Mouse (Mus musculus) embryonic facial prominence, embryonic 10.5 days (tissue): ENCODE data around the gene Ceacam10. TPM values are rescaled to one million over a fixed set of nuclear protein-coding genes. Genes with fewer than 3 reads are reported as not detected.
A peak's percentile ranks its signal among the peaks of the same experiment; 100 is the strongest.

ENCODE experiments used
- DNase-seq: peaks from one replicate; pipeline ENCODE4 v3.0.0-alpha.2; 2017; ENCODE audit warnings: low spot score
- H3K27ac ChIP-seq: fragments of 300-500 bp; sonication (generic); replicated peaks from 2 replicates; pipeline ENCODE4 v1.5.1; 2016; ENCODE audit warnings: mild to moderate bottlenecking
- H3K27me3 ChIP-seq: fragments of 300-500 bp; sonication (generic); replicated peaks from 2 replicates; pipeline ENCODE4 v1.6.1; 2016; ENCODE audit warnings: low read depth, mild to moderate bottlenecking; ENCODE audit not compliant: poor library complexity, severe bottlenecking
- H3K36me3 ChIP-seq: fragments of 300-500 bp; sonication (generic); replicated peaks from 2 replicates; pipeline ENCODE4 v1.6.1; 2016; ENCODE audit warnings: mild to moderate bottlenecking, moderate library complexity
- H3K4me1 ChIP-seq: fragments of 300-500 bp; sonication (generic); 2 replicates; pipeline ENCODE4 v1.6.1; 2016
- H3K4me3 ChIP-seq: fragments of 300-500 bp; sonication (generic); 2 replicates; pipeline ENCODE4 v1.5.1; 2016; ENCODE audit warnings: mild to moderate bottlenecking, moderate library complexity
- H3K9me3 ChIP-seq: fragments of 300-500 bp; sonication (generic); 2 replicates; pipeline ENCODE4 v1.6.1; 2016; ENCODE audit warnings: mild to moderate bottlenecking
- WGBS: fragments of 180-500 bp; shearing (Covaris S2); methylation state at CpG from one replicate; pipeline ENCODE4 v1.1.7; 2016; 5-methylcytosine and 5-hydroxymethylcytosine counted together
- polyA plus RNA-seq: library from polyadenylated mRNA; unstranded; fragments of >200 nt; fragmentation: Nextera tagmentation; extraction: Ambion mirVana; gene quantifications from 2 replicates; pipeline ENCODE4 v1.2.1, GENCODE M21; 2016

The Ceacam10 gene
- polyA plus RNA-seq, 1 experiment from 2014 or later: not detected

DNA sequence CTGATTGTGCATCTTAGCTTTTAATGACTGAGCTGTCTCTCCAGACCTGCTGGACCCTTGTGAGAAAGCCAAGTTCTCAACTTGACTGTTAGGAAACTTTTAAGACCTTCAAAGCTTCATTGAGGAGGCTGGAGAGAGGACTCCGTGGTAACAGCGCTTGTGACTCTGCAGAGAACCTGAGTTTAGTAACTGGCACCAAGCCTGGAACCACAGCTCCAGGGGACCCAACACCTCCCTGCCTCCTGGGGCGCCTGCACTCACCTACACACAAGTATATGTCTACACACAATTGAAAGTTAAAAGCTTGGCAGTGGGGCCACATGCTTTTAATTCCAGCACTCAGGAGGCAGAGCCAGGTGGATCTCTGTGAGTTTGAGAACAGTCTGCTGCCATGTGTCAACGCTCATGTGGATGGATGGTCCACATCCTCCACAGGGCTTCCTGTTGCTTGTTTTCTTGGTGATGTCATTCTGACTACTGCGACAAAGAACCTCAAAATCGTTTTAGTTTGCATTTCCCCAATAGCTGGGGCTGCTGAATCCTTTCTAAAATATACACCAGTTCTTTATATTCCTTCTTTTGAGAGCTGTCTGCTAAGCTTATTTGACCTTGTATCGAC, 25.3 kb downstream of the Ceacam10 start:
- 0 out of 2 replicates have a peak, but pooled peaks cover 3% of the 10 kb centered on the region for H3K9me3 ChIP-seq
- 79% methylated on average over 7 of the region's 7 CpGs for WGBS
- H3K36me3 ChIP-seq: no peaks in the 10 kb centered on the region
- H3K27me3 ChIP-seq: no peaks in the 10 kb centered on the region
- H3K4me3 ChIP-seq: no peak overlapping the region
- H3K4me1 ChIP-seq: no peaks in the 10 kb centered on the region
- H3K27ac ChIP-seq: no peak overlapping the region
- no peak for DNase-seq

DNA sequence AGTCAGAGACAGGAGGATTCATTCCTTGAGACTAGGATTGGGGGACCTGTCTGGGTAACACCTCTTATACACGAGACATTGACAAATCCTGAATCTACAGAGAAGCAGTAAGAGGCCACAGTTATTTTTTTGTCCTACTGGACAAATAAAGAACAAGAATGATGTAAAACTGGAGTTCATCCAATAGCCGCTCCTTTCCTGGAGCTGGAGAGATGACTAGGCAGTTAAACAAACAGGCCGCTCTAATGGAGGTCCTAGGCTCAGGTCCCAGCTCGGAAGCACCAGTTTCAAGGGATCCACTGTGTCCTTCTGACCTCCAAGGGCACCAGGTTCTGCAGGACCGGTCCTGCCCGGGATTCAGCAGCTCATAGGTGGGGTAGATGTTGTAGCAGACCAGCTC, 27.8 kb downstream of the Ceacam10 start:
- no peaks in the 10 kb centered on the region for H3K27me3 ChIP-seq
- no peaks in the 10 kb centered on the region for H3K36me3 ChIP-seq
- DNase-seq: no peak
- no peaks in the 10 kb centered on the region for H3K4me1 ChIP-seq
- no peaks in the 10 kb centered on the region for H3K9me3 ChIP-seq
- no peak overlapping the region for H3K4me3 ChIP-seq
- no peak overlapping the region for H3K27ac ChIP-seq
- 75% methylated on average over 6 of the region's 6 CpGs for WGBS

DNA sequence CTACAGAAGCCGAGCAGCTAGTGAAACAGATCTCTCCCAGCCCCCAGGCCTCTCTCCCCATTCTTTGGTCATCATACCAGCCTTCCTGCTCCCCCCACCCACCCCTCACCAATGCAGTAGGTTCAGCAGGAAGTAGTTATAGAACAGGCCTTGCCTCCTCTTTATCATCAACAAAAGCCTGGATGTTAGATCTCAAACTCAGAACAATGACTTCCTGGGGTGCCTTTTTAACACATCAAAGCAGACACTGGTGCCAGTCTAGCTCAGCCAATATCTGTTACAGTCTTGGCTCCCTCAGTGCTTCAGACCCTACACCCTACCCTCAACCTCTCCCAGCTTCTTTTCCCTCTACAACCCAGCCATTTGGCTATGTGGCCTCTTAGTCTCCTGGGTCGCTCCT, 32.0 kb downstream of the Ceacam10 start:
- no peak overlapping the region for H3K4me3 ChIP-seq
- no peak overlapping the region for H3K27ac ChIP-seq
- no peaks in the 10 kb centered on the region for H3K27me3 ChIP-seq
- WGBS: 39% methylated on average over 2 of the region's 2 CpGs
- no peak for DNase-seq
- no peaks in the 10 kb centered on the region for H3K36me3 ChIP-seq
- H3K9me3 ChIP-seq: no peaks in the 10 kb centered on the region
- no peaks in the 10 kb centered on the region for H3K4me1 ChIP-seq

DNA sequence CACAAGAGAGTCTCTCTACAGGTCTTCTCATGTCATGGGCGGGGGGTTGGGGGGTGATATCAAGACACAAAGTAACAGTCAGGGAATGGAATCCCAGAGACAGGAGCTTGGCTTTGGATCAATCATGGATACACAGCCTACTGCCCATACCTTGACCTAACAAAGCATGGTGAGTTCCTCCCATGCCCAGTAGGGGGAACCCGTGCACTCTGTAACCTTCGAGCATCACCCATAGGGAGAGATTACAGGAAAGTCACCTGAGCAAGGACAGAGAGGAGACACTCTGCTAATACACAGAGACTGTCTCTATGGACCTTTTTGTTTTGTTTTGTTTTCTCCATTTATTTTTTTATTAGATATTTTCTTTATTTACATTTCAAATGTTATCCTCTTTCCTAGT, 40.5 kb downstream of the Ceacam10 start:
- H3K36me3 ChIP-seq: no peaks in the 10 kb centered on the region
- no peaks in the 10 kb centered on the region for H3K9me3 ChIP-seq
- no peak overlapping the region for H3K27ac ChIP-seq
- peak; percentile 78 for DNase-seq
- 3% methylated on average over 3 of the region's 3 CpGs for WGBS
- no peak overlapping the region for H3K4me3 ChIP-seq
- no peaks in the 10 kb centered on the region for H3K27me3 ChIP-seq
- H3K4me1 ChIP-seq: no peaks in the 10 kb centered on the region

DNA sequence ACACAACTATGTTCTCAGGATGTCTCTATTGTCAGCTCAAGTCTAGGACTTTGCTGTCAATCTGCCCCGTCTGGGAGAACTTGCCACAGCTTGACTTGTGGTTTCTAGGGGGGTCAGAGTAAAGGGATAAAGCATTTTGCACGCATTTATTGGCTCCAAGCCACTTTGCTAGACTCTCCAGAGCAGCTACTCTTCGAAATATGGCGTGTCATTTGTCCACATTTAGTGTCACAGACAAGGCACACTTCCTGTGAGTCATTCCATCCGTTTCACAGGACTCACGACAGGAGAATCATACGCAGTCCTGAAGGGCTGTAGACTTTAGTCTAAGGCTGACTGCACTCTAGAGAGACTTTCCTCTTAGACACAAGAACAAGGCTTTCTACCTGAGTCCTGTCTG, 47.4 kb downstream of the Ceacam10 start:
- H3K27ac ChIP-seq: no peak overlapping the region
- 78% methylated on average over 7 of the region's 7 CpGs for WGBS
- DNase-seq: no peak

DNA sequence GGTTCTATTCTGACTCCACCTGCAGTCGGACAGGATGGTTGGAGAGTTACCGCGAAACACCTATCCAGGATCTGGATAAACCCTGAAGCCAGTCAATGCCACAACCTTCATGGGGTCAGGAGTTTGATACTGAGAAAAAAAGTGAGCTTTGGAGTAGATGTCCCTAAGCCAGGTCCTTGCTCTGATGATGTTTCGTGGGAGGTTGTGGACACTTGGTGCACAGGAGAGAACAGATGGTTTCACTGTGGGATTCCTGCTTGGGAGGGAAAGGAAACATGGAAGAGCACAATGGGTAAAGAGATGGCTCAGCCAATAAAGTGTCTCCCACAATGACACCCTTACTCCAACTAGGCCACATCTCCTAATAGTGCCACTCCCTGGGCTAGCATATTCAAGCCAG, 50.2 kb downstream of the Ceacam10 start:
- no peaks in the 10 kb centered on the region for H3K9me3 ChIP-seq
- 94% methylated on average over 4 of the region's 4 CpGs for WGBS
- H3K27me3 ChIP-seq: no peaks in the 10 kb centered on the region
- H3K4me1 ChIP-seq: no peaks in the 10 kb centered on the region
- no peak overlapping the region for H3K27ac ChIP-seq
- H3K36me3 ChIP-seq: no peaks in the 10 kb centered on the region
- no peak for DNase-seq
- no peak overlapping the region for H3K4me3 ChIP-seq

More for the DNA sequence above, 47.4 kb downstream of the Ceacam10 start:
- H3K4me1 ChIP-seq: no peaks in the 10 kb centered on the region
- H3K4me3 ChIP-seq: no peak overlapping the region
- no peaks in the 10 kb centered on the region for H3K9me3 ChIP-seq
- H3K27me3 ChIP-seq: no peaks in the 10 kb centered on the region
- no peaks in the 10 kb centered on the region for H3K36me3 ChIP-seq

Other genes starting within 250 kb of the Ceacam10 start
- gene Irgq, start 246.5 kb upstream of the Ceacam10 start, polyA plus RNA-seq: 8.2 and 8.9 TPM in 2 replicates
- not detected in 2 replicates for gene Pinlyp, start 231.1 kb upstream of the Ceacam10 start, polyA plus RNA-seq
- 169 TPM in 2 replicates for gene Xrcc1, start 230.9 kb upstream of the Ceacam10 start, polyA plus RNA-seq
- gene Ethe1, start 189.7 kb upstream of the Ceacam10 start, polyA plus RNA-seq: 26.3 and 27.3 TPM in 2 replicates
- 2.0 and 2.1 TPM in 2 replicates for gene Zfp575, start 189.6 kb upstream of the Ceacam10 start, polyA plus RNA-seq
- 0.10 TPM in 1 of 2 replicates, not detected in the other for gene Phldb3, start 166.4 kb upstream of the Ceacam10 start, polyA plus RNA-seq
- gene Lypd3, start 140.7 kb upstream of the Ceacam10 start, polyA plus RNA-seq: 1.1 and 1.5 TPM in 2 replicates
- gene Tex101, start 100.5 kb upstream of the Ceacam10 start, polyA plus RNA-seq: not detected in 2 replicates
- not detected in 2 replicates for gene BC049730, start 68.0 kb upstream of the Ceacam10 start, polyA plus RNA-seq
- not detected in 2 replicates for gene Gm4763, start 50.3 kb upstream of the Ceacam10 start, polyA plus RNA-seq
- 0.06 TPM in 1 of 2 replicates, not detected in the other for gene Cd177, start 16.9 kb upstream of the Ceacam10 start, polyA plus RNA-seq
- 14.4 and 18.5 TPM in 2 replicates for gene Gm9844, start 85.0 kb downstream of the Ceacam10 start, polyA plus RNA-seq
- gene Lypd4, start 92.7 kb downstream of the Ceacam10 start, polyA plus RNA-seq: not detected in 2 replicates
- not detected in 2 replicates for gene Dmrtc2, start 92.9 kb downstream of the Ceacam10 start, polyA plus RNA-seq
- 2,181 and 2,235 TPM in 2 replicates for gene Rps19, start 107.2 kb downstream of the Ceacam10 start, polyA plus RNA-seq
- 0.26 and 0.40 TPM in 2 replicates for gene Cd79a, start 120.2 kb downstream of the Ceacam10 start, polyA plus RNA-seq
- 79.9 and 87.0 TPM in 2 replicates for gene Arhgef1, start 125.7 kb downstream of the Ceacam10 start, polyA plus RNA-seq
- 0.17 TPM in 1 of 2 replicates, not detected in the other for gene Gm4881, start 167.3 kb downstream of the Ceacam10 start, polyA plus RNA-seq
- 69.5 and 76.1 TPM in 2 replicates for gene Rabac1, start 195.5 kb downstream of the Ceacam10 start, polyA plus RNA-seq
- 4.4 and 5.4 TPM in 2 replicates for gene Atp1a3, start 228.8 kb downstream of the Ceacam10 start, polyA plus RNA-seq